Mouse (Mus musculus) small intestine, adult 2 months (tissue): ENCODE results near the gene Lyrm1.

Source experiments
- CTCF ChIP-seq: fragments of 200-500 bp; IDR thresholded peaks from 2 replicates; pipeline ENCODE4 v1.5.1; 2012; ENCODE audit warnings: low read depth, mild to moderate bottlenecking, control low read depth, inconsistent platforms, low read length, moderate library complexity, mixed read lengths; ENCODE audit not compliant: insufficient replicate concordance, insufficient read length; ENCODE audit errors: extremely low read depth
- POLR2A ChIP-seq: fragments of 200-500 bp; IDR thresholded peaks from 2 replicates; pipeline ENCODE4 v1.6.1; 2012; ENCODE audit warnings: low read depth, mild to moderate bottlenecking, control low read depth, inconsistent platforms, low read length, moderate library complexity

DNA sequence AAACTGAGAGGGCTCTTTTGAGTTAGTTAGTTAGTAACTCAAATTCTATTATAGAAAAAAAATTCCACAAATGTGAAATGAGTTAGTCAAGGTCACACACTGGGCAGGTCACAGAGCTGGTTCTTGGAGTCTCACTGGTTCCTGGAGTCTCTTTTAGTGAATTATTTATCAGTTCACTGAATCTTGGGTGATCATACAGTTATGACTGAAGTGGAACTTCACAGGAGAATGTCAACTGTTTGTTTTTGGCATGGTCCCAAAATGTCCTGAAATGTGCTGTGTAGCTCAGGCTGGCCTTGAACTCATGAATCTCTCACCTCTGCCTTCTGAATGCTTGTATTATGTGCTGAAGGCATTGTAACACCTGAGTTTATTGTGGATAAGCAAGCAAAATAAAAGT is 61.8 kb downstream of the Lyrm1 start:
- TF ChIP-seq POLR2A (no peak), CTCF (no peak)
